Mouse (Mus musculus) bone marrow macrophage, adult 2 months (primary cell): Measurements from ENCODE around the gene Triml1.

Experiments
- CTCF ChIP-seq: IDR thresholded peaks from 2 replicates; pipeline ENCODE4 v1.5.1; 2012; ENCODE audit warnings: low read depth, mild to moderate bottlenecking, low read length, moderate library complexity
- POLR2A ChIP-seq: IDR thresholded peaks from 2 replicates; pipeline ENCODE4 v1.6.1; 2012; ENCODE audit warnings: mild to moderate bottlenecking, low read depth, low read length, borderline replicate concordance

- TF ChIP-seq CTCF (no peak), POLR2A (no peak)
Observed at GRCm38 (mm10) chr8:43141386-43141785, at the start of gene Triml1.
